Mouse (Mus musculus): ENCODE measurements around the gene H2-DMb1.

Gene H2-DMb1

GRCm38 (mm10) chr17:34197904-34198520 lies 45.1 kb downstream of the H2-DMb1 start:
- peak; percentile 38 for DNase-seq

- DNase-seq: no peak
Measured at GRCm38 (mm10) chr17:34198521-34198912, 45.6 kb downstream of the H2-DMb1 start.

DNA sequence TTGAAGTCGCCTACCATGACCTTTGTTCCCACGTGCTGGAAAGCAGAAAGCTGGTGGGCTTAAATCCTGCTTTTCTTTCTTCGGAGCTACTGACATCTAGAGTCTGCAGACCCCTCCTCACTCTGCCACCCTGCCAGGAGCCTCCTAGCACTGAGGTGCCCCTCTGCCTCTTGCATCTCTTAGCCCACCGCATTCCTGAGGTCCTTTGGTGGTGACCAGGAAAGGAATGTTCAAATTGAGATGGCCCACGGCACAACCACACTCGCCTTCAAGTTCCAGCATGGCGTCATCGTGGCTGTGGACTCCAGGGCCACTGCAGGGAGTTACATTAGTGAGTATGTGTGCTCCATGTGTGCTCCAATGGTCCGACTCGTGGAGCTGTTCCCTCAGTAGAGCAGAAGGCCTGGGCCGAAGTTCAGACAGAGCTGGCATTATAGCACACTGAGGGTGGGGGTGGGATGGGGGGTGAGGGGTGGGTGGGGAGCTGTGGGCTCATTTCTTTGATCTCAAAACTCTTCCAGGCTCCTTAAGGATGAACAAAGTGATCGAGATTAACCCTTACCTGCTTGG lies 46.3 kb downstream of the H2-DMb1 start:
- DNase-seq: no peak

- no peak for DNase-seq
Measured at GRCm38 (mm10) chr17:34200047-34200446, 47.2 kb downstream of the H2-DMb1 start.

- no peak for DNase-seq
Measured at GRCm38 (mm10) chr17:34200772-34201505, 48.1 kb downstream of the H2-DMb1 start.

DNA sequence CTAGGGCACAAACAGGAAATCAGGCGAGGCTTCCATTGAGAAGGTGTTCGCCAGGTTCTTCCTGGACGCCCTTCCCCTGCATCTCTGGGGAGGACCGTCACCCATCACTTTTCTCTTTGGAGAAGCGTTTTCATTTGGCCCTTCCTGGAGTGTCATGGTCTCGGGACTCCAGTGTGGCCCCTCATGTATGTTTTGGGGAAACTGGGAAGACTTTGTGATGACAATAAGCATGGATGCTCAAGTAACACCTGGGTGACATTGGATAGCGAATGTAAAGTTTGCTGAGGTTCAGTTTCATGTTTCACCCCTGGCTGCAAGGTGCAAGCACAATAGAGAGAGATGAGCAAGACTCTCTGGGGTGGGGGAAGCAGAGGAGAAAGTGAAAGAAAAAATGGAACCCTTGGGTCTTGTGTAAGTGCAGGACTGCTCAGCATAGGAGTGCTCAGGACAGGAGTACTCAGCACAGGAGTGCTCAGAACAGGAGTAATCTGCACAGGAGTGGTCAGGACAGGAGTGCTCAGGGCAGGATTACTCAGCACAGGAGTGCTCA lies 48.7 kb downstream of the H2-DMb1 start:
- no peak for DNase-seq

DNA sequence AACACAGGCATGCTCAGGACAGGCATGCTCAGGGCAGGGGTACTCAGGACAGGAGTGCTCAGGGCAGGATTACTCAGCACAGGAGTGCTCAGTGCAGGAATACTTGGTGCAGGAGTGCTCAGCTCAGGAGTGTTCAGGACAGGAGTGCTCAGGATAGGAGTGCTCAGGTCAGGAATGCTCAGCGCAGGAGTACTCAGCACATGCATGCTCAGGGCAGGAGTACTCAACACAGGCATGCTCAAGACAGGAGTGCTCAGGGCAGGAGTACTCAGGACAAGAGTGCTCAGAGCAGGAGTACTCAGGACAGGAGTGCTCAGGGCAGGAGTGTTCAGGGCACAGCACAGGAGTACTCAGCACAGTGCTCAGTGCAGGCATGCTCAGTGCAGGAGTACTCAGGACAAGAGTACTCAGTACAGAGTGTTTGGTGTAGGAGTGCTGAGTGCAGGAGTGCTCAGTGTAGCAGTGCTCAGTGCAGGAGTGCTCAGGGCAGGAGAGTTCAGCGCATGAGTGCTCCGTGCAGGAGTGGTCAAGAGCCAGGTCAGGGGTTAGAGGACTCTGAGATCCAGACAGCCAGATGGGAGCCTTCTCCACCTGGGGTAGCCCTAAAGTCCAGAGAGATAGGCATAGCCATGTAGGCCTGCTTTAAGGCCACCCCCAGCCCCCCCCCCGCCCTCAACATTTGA lies 50.0 kb downstream of the H2-DMb1 start:
- DNase-seq: no peak

- no peak for DNase-seq
Measured at GRCm38 (mm10) chr17:34203444-34203843, 50.6 kb downstream of the H2-DMb1 start, which contains the start of gene Tap2. Tap2 (plus strand) TSS chr17:34203527.

DNA sequence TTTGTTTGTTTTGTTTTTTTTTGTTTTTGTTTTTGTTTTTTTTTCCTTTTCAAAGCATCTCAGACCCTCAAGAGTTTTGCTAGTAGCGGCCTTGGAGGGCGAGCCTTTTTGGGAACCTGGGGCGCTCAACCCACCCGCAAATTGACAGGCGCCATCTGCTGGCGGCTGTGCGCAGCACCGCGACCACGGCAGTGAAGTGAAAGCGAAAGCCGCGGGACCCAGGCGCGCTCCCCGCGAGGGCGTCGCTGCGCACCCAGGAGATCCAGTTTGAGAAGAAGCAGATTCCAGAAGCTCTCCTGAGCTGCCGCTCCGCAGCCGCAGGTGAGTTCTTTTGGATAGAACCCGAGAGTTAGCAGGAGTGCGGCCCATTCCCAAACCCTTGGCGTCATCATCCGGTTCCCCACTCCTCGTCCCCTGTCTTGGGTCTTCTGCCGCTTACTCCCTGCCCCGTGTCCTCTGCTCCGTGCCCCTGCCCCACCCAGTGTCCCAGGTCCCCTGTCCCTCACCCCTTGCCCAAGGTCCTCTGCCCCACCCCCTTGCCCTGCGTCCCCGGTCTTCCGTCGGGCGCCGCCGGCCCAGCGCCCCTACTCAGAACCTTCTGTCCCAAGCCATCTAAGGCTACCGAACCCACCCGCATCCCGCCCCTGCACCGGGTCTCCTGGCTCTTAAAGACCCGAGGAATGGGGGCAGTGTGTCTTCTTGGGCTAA lies 51.6 kb downstream of the H2-DMb1 start:
- DNase-seq: peak; percentile 87

DNA sequence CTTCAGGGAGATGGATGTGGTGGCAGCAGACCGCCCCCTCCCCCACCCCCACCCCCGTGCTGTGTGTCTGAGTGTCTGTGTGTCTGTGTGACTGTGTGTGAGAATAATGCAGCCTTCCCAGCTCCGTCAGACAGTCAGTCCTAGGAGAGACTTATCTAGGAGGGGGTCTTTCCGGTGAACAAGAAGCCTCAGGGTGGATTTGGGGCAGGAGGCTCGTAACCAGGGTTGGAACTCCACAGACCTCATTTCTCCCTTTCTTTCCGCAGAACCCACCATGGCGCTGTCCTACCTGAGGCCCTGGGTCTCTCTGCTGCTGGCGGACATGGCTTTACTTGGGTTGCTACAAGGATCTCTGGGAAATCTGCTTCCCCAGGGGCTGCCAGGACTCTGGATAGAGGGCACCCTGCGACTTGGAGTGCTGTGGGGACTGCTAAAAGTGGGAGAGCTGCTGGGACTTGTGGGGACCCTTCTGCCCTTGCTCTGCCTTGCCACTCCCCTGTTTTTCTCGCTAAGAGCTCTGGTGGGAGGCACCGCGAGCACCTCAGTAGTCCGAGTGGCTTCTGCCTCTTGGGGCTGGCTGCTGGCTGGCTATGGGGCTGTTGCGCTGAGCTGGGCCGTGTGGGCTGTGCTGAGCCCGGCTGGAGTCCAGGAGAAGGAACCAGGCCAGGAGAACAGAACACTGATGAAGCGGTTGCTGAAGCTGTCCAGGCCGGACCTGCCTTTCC lies 52.3 kb downstream of the H2-DMb1 start:
- no peak for DNase-seq

GRCm38 (mm10) chr17:34205746-34206176 lies 52.9 kb downstream of the H2-DMb1 start:
- DNase-seq: peak; percentile 61

DNA sequence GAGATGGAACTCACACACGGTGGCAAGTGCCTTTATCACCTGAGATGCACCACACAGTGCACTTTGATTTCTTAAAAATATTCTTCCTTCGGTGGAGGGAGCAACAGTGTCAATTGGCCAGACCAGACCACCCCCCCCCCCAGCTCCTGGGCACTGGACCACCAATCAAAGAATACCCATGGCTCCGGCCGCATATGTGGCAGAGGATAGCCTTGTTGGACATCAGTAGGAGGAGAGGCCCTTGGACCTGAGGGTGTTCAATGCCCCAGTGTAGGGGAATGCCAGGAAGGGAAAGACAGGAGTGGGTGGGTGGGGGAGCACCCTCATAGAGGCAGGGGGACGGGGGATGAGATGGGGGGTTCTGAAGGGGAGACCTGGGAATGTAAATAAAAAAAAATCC lies 53.9 kb downstream of the H2-DMb1 start:
- no peak for DNase-seq

DNA sequence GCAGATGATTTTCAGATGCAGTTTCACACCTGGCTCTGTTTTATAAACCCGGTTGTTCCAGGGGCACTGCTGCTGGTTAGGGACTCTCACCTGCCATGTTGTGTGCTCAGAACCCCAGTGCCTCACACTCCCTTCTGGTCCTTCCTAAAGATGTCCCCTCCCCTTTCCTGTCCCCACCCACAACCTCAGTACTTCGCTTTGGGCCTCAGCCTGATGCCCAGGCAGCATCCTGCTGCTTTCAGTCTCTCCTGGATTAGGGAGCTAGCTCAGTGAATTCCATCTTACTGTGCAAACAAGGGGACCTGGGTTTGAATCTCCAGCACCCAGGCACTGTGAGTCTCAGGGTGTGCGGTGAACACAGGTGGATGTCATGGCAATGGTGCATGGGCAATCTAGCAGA lies 54.6 kb downstream of the H2-DMb1 start:
- no peak for DNase-seq

GRCm38 (mm10) chr17:34207866-34208265 lies 55.0 kb downstream of the H2-DMb1 start:
- no peak for DNase-seq

DNA sequence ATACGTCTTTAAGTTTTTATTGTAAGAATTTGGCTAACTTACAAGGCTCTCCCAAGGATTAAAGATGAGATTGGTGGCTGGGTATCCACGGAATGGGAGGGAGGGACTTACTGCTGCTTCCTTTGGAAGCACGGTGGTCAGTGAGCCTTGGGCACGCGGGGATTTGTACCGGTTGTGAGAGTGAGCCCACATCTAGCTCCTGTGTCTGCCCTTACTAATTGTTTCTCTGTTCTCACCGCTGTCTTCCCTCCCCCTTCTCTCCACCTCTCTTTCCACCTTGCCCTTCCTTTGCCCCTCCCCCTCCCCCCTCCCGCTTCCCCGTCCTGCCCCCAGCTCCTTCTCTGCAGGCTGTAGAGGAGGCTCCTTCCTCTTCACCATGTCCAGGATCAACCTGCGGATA lies 55.5 kb downstream of the H2-DMb1 start:
- DNase-seq: no peak

- no peak for DNase-seq
Measured at GRCm38 (mm10) chr17:34209680-34210079, 56.8 kb downstream of the H2-DMb1 start.

All from retina, postnatal 1 day (tissue).